Mouse (Mus musculus) E14TG2a.4 (cell line): ENCODE data around the gene Gm10518.

Experiments
- CTCF ChIP-seq: conservative IDR thresholded peaks from 2 replicates; pipeline ENCODE4 v1.5.1; 2014; ENCODE audit warnings: low read length
- POU5F1 ChIP-seq: IDR thresholded peaks from 2 replicates; pipeline ENCODE4 v1.6.1; 2014; ENCODE audit warnings: low read length, borderline replicate concordance

DNA sequence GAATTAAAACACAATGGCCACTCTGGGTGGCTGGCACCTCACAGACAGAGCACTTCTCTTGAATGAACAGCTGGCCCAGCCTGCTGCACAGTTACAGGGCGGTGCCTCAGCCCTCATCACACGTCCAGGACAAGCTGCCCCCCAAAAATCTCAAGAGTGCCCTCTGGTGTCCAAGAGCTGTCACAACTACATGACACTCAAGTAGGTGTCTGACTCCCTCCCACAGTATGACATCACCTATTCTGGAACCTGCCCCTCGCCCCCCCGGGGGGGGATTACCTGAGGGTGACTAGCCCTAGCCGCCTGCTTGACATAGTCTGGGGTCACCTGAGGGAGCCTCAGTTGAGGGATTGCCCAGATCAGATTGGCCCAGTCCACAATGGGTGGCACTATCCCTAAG is 41.7 kb downstream of the Gm10518 start:
- TF ChIP-seq CTCF (peak; percentile 53), POU5F1 (no peak)
